Mouse (Mus musculus) ES-Bruce4 (cell line): ENCODE measurements around the gene Ptprg. TPM values are rescaled to one million over a fixed set of nuclear protein-coding genes. Genes with fewer than 3 reads are reported as not detected.
"Not testable (repeated sequence)": the region's sequence is repeated elsewhere in the genome, so short reads cannot be mapped to it uniquely, and the experiment has no call there.

Experiments
- H3K27ac ChIP-seq: 2 replicates; pipeline ENCODE4 v1.5.1; 2012; ENCODE audit warnings: low read length, inconsistent platforms; ENCODE audit not compliant: insufficient read depth
- H3K27me3 ChIP-seq: 2 replicates; pipeline ENCODE4 v1.6.1; 2012; ENCODE audit warnings: mild to moderate bottlenecking, low read length, inconsistent platforms; ENCODE audit not compliant: control insufficient read depth, poor library complexity, insufficient read depth, severe bottlenecking
- H3K36me3 ChIP-seq: 2 replicates; pipeline ENCODE4 v1.6.1; 2012; ENCODE audit warnings: inconsistent platforms, mild to moderate bottlenecking, low read length, moderate library complexity; ENCODE audit not compliant: control insufficient read depth, poor library complexity, insufficient read depth, severe bottlenecking
- H3K4me1 ChIP-seq: one replicate; pipeline ENCODE4 v1.8.1; 2011; ENCODE audit warnings: low read length; ENCODE audit not compliant: control insufficient read depth, insufficient read depth
- H3K4me3 ChIP-seq: 2 replicates; pipeline ENCODE4 v1.5.1; 2011; ENCODE audit warnings: low read depth, mild to moderate bottlenecking, low read length
- H3K9ac ChIP-seq: 2 replicates; pipeline ENCODE4 v1.6.1; 2012; ENCODE audit warnings: low read depth, mild to moderate bottlenecking, inconsistent platforms; ENCODE audit not compliant: poor library complexity, severe bottlenecking
- H3K9me3 ChIP-seq: replicated peaks from 2 replicates; pipeline ENCODE4 v1.6.1; 2012; ENCODE audit warnings: mild to moderate bottlenecking, low read length, inconsistent platforms; ENCODE audit not compliant: control insufficient read depth, poor library complexity, insufficient read depth, severe bottlenecking
- CTCF ChIP-seq: IDR thresholded peaks from one replicate; pipeline ENCODE4 v1.8.1; 2011; ENCODE audit warnings: low read depth, low read length
- EP300 ChIP-seq: IDR thresholded peaks from 2 replicates; pipeline ENCODE4 v1.6.1; 2011; ENCODE audit warnings: low read depth, low read length; ENCODE audit not compliant: insufficient read depth
- POLR2A ChIP-seq: IDR thresholded peaks from one replicate; pipeline ENCODE4 v1.8.1; 2011; ENCODE audit warnings: low read length; ENCODE audit not compliant: insufficient read depth
- polyA plus RNA-seq: library from polyadenylated mRNA; stranded (reverse); fragments of >200 nt; gene quantifications from 2 replicates; pipeline ENCODE4 v1.2.4, GENCODE M21; 2011; ENCODE audit warnings: low read depth; ENCODE audit not compliant: missing spikeins, insufficient read depth, insufficient read length

Gene Ptprg
- polyA plus RNA-seq, 1 experiment = 27.4 TPM

DNA sequence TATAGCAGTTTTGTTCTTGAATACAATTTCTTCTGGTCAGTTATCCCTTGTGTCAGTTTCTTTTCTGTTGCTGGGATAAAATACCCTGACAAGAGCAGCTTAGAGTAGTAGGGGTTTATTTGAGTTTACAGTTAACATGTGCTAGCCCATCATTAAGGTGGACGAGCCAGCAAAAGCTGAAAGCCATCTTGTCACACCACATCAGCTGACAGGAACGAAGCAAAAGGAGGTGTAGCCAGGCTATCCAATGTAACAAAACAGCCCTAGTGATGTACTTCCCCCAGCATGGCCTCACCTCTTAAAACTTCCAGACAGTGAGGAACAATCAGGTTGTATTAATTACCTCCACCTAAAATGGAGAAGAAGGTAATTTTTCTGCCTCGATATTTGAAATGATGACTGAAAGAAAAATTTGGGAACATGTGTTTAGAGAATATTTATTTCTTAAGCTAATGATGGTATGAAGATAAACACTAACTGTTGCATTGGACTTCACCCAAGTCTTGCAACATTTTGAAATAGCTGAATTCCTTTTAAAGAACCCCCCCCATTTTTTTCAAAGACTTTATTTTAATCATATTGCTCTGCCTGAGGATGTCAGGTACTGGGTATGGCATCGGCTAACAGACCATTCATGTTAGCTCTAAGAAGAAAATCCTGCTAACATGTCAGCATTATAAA, 249.2 kb downstream of the Ptprg start:
- H3K36me3 ChIP-seq = no peaks in the 10 kb centered on the region
- H3K4me3 ChIP-seq = no peak overlapping the region
- TF ChIP-seq EP300 (no peak), CTCF (no peak)
- H3K9ac ChIP-seq = no peak overlapping the region
- H3K27me3 ChIP-seq = no peaks in the 10 kb centered on the region
- no peak overlapping the region for H3K27ac ChIP-seq
- no peaks in the 10 kb centered on the region for H3K4me1 ChIP-seq
- H3K9me3 ChIP-seq = no peaks in the 10 kb centered on the region

DNA sequence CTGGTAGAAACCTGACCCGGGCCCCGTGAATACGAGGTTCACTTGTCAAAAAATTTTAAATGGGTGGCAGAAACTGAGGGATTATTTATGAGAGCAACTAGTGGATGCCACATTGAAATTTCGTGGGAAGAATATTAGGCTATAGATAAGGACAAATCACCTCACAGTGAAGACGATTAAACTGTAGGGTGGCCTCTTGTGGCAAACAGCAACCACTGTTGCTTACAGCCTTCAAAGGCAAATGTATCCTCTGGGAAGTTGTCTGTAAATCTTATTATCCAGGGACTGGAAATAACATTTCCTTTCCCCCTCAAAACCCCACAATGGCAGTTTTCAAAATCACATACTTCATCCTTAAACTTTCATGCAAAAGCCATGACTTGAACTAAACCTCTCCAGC, 253.3 kb downstream of the Ptprg start:
- Histone ChIP-seq H3K27me3 (no peaks in the 10 kb centered on the region), H3K27ac (no peak overlapping the region), H3K9ac (no peak overlapping the region), H3K4me1 (no peaks in the 10 kb centered on the region), H3K4me3 (no peak overlapping the region), H3K36me3 (no peaks in the 10 kb centered on the region), H3K9me3 (no peaks in the 10 kb centered on the region)
- no peak for TF ChIP-seq EP300
- no peak for TF ChIP-seq POLR2A
- no peak for TF ChIP-seq CTCF

DNA sequence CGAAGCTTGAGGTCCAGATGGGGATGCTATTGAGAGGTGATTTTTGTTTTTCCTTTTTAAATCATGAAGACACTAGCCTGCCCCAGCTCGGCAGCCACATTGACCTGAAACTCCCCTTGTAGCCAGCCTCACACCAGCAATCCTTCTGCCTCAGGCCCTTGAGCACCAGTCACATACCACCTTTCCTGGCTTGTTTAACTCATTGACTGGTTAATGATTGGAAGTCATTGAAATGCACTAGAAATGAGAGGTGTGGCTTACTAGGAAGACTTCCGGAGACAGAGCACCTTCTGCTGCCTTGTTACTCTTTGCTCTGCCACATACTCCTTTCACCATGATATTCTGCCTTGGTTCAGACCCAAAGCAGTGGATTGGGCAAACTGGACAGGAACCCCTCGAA, 254.1 kb downstream of the Ptprg start:
- Histone ChIP-seq H3K27ac (no peak overlapping the region), H3K4me3 (no peak overlapping the region), H3K4me1 (no peaks in the 10 kb centered on the region), H3K36me3 (no peaks in the 10 kb centered on the region), H3K27me3 (no peaks in the 10 kb centered on the region), H3K9ac (no peak overlapping the region), H3K9me3 (no peaks in the 10 kb centered on the region)
- TF ChIP-seq CTCF = no peak
- TF ChIP-seq EP300 = no peak

DNA sequence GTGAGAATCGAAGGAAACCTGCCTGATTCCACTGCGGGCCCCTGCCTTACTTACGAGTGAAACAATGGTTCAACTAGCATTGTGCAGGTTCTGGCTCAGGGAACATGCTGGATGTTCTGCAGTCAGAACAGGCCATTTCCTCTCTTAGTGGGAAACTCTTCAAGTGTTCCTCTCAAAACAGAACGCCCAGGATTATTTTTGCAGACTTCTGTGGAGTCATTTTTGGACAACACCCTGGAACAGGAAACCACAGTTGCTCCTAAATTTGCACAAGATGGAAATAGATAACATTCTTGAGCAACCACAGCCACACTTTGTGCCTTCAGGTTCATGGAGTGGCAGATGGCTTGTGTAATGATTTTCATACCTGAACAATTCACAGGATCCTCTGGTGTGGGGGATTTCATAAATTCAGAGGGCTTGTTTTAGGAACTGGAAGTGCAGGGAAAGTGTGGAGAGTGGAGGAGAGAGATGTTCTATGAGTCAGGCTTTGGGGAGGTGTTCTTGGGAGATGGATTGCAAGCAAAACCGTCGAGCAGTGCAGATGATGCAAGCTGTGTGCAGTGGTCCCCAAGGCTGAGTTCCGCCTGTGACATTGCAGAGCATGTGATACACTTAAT, 257.9 kb downstream of the Ptprg start:
- no peak overlapping the region for H3K9ac ChIP-seq
- TF ChIP-seq POLR2A (no peak), EP300 (no peak), CTCF (no peak)
- no peaks in the 10 kb centered on the region for H3K27me3 ChIP-seq
- H3K36me3 ChIP-seq = no peaks in the 10 kb centered on the region
- H3K4me3 ChIP-seq = no peak overlapping the region
- no peaks in the 10 kb centered on the region for H3K9me3 ChIP-seq
- H3K27ac ChIP-seq = no peak overlapping the region
- no peaks in the 10 kb centered on the region for H3K4me1 ChIP-seq

GRCm38 (mm10) chr14:11812291-11812690, 259.0 kb downstream of the Ptprg start:
- Histone ChIP-seq H3K4me1 (no peaks in the 10 kb centered on the region), H3K9me3 (no peaks in the 10 kb centered on the region), H3K9ac (no peak overlapping the region), H3K36me3 (no peaks in the 10 kb centered on the region), H3K4me3 (no peak overlapping the region), H3K27me3 (no peaks in the 10 kb centered on the region), H3K27ac (no peak overlapping the region)
- TF ChIP-seq CTCF = no peak
- TF ChIP-seq POLR2A = no peak

DNA sequence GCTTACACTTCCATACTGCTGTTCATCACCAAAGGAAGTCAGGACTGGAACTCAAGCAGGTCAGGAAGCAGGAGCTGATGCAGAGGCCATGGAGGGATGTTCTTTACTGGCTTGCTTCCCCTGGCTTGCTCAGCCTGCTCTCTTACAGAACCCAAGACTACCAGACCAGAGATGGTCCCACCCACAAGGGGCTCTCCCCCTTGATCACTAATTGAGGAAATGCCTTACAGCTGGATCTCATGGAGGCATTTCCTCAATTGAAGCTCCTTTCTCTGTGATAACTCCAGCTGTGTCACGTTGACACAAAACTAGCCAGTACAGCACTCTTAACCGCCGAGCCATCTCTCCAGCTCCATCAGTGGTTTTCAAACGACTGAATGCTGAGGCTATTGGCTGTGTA, 261.5 kb downstream of the Ptprg start:
- H3K4me3 ChIP-seq, H3K9me3 ChIP-seq, H3K27me3 ChIP-seq, H3K4me1 ChIP-seq, H3K27ac ChIP-seq, H3K36me3 ChIP-seq, H3K9ac ChIP-seq: not testable (repeated sequence)
